Mouse (Mus musculus) lung, embryonic 15.5 days (tissue): ENCODE data around the gene Dpagt1. TPM values are rescaled to one million over a fixed set of nuclear protein-coding genes. Genes with fewer than 3 reads are reported as not detected.

Source experiments
- ATAC-seq: fragments of 200-750 bp; cut with Nextera tagmentation; 2 replicates; pipeline ENCODE4 v1.8.0; 2017; ENCODE audit warnings: moderate number of reproducible peaks, borderline replicate concordance; ENCODE audit not compliant: low FRiP score, low TSS enrichment; ENCODE audit errors: extremely low read depth
- H3K27ac ChIP-seq: fragments of 300-500 bp; sonication (generic); 2 replicates; pipeline ENCODE4 v1.5.1; 2015; ENCODE audit warnings: moderate library complexity, mild to moderate bottlenecking, inconsistent platforms
- H3K27me3 ChIP-seq: fragments of 300-500 bp; sonication (generic); 2 replicates; pipeline ENCODE4 v1.6.1; 2015; ENCODE audit warnings: inconsistent platforms
- H3K36me3 ChIP-seq: fragments of 300-500 bp; sonication (generic); 2 replicates; pipeline ENCODE4 v1.6.1; 2015; ENCODE audit warnings: inconsistent platforms
- H3K4me1 ChIP-seq: fragments of 300-500 bp; sonication (generic); 2 replicates; pipeline ENCODE4 v1.6.1; 2015; ENCODE audit warnings: inconsistent platforms
- H3K4me2 ChIP-seq: fragments of 300-500 bp; sonication (generic); 2 replicates; pipeline ENCODE4 v1.6.1; 2015; ENCODE audit warnings: inconsistent platforms, mild to moderate bottlenecking, moderate library complexity
- H3K4me3 ChIP-seq: fragments of 300-500 bp; sonication (generic); 2 replicates; pipeline ENCODE4 v1.5.1; 2015; ENCODE audit warnings: mild to moderate bottlenecking, inconsistent platforms
- H3K9ac ChIP-seq: fragments of 300-500 bp; sonication (generic); 2 replicates; pipeline ENCODE4 v1.6.1; 2015; ENCODE audit warnings: inconsistent platforms
- H3K9me3 ChIP-seq: fragments of 300-500 bp; sonication (generic); 2 replicates; pipeline ENCODE4 v1.6.1; 2016; ENCODE audit warnings: inconsistent platforms
- WGBS: fragments of 180-500 bp; shearing (Covaris S2); methylation state at CpG from one replicate; pipeline ENCODE4 v1.1.7; 2015; 5-methylcytosine and 5-hydroxymethylcytosine counted together
- polyA plus RNA-seq: library from polyadenylated mRNA; unstranded; fragments of >200 nt; fragmentation: Nextera tagmentation; extraction: Ambion mirVana; gene quantifications from 2 replicates; pipeline ENCODE4 v1.2.1, GENCODE M21; 2015

The Dpagt1 gene
- polyA plus RNA-seq, 1 experiment from 2014 or later = 36.5 TPM

- WGBS = 67% methylated on average over 2 of the region's 2 CpGs
- Histone ChIP-seq H3K27ac (no peak overlapping the region), H3K36me3 (peaks cover 5% of the 10 kb centered on the region), H3K4me2 (no peak overlapping the region), H3K27me3 (no peaks in the 10 kb centered on the region), H3K4me3 (no peak overlapping the region), H3K4me1 (peaks cover 17% of the 10 kb centered on the region), H3K9me3 (no peaks in the 10 kb centered on the region), H3K9ac (no peak overlapping the region)
- no peak for ATAC-seq
These were observed 18.6 kb upstream of the Dpagt1 start for GRCm38 (mm10) chr9:44307248-44307647.

GRCm38 (mm10) chr9:44309756-44310155 is 16.1 kb upstream of the Dpagt1 start:
- no peak for ATAC-seq
- WGBS = 58% methylated on average over 3 of the region's 3 CpGs

GRCm38 (mm10) chr9:44310750-44311135 is 15.1 kb upstream of the Dpagt1 start:
- no peaks in the 10 kb centered on the region for H3K27me3 ChIP-seq
- ATAC-seq = no peak
- WGBS = 38% methylated on average over 10 of the region's 10 CpGs
- H3K36me3 ChIP-seq = peaks cover 36% of the 10 kb centered on the region
- H3K27ac ChIP-seq = peak overlapping the region; percentile 54; the same call in 1 of the 2 replicates
- no peak overlapping the region for H3K4me3 ChIP-seq
- H3K9ac ChIP-seq = peak overlapping the region; percentile 3; the same call in 1 of the 2 replicates
- peaks cover 3% of the 10 kb centered on the region; the same call in 1 of the 2 replicates for H3K4me1 ChIP-seq
- H3K4me2 ChIP-seq = peak overlapping the region; percentile 36
- H3K9me3 ChIP-seq = no peaks in the 10 kb centered on the region

More at GRCm38 (mm10) chr9:44309756-44310155, 16.1 kb upstream of the Dpagt1 start:
- no peaks in the 10 kb centered on the region for H3K9me3 ChIP-seq
- no peak overlapping the region for H3K9ac ChIP-seq
- peaks cover 5% of the 10 kb centered on the region for H3K4me1 ChIP-seq
- no peak overlapping the region for H3K27ac ChIP-seq
- H3K27me3 ChIP-seq = no peaks in the 10 kb centered on the region
- peaks cover 26% of the 10 kb centered on the region for H3K36me3 ChIP-seq
- H3K4me2 ChIP-seq = no peak overlapping the region
- no peak overlapping the region for H3K4me3 ChIP-seq

- Histone ChIP-seq H3K4me1 (peaks cover 3% of the 10 kb centered on the region; the same call in 1 of the 2 replicates), H3K4me2 (peak overlapping the region; percentile 36), H3K9ac (peak overlapping the region; percentile 3; the same call in 1 of the 2 replicates), H3K36me3 (peaks cover 40% of the 10 kb centered on the region), H3K27me3 (no peaks in the 10 kb centered on the region), H3K27ac (peak overlapping the region; percentile 54), H3K4me3 (no peak overlapping the region; the same call in 1 of the 2 replicates), H3K9me3 (no peaks in the 10 kb centered on the region)
- ATAC-seq = peak; percentile 70; the same call in 1 of the 2 replicates
- 18% methylated on average over 27 of the region's 27 CpGs for WGBS
These were observed 14.4 kb upstream of the Dpagt1 start for GRCm38 (mm10) chr9:44311136-44312134.

DNA sequence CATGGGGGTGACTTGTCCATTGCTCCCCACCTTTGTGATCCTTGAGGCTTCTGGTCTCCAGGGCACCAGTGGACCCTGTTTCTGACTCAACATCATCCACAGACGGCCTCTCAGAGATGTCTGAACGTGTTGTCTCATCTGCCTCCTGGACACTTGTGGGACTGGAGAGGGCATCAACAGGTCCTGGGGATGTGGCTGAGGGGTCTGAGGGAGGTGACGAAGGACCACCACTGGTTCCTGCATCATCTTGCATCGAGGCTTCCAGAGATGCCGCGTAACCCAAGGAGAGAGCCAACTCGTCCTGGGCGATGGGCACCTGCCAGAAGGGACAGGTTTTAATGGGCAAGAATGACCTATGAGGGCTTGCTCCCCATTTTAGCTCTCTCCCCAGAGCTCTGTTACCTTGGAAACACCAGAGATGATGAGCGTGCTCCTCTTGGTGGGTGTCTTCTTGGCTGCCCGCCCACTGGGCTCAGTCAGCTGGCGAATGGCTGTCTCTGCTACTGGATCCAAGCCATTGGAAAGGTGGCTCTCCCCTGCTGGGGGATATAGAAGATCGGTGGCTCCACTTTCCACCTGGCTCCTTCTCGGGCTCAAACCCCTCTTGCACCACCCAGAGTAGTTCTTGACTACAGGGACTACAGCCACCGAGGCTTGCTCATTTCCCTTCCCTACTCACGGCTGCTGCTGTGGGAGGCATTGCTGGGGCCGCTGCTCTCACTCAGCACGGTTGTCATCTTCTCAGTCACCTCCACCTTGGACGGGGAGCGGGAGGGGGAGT is 12.2 kb upstream of the Dpagt1 start:
- Histone ChIP-seq H3K4me3 (no peak overlapping the region), H3K27me3 (no peaks in the 10 kb centered on the region), H3K4me2 (no peak overlapping the region), H3K9me3 (no peaks in the 10 kb centered on the region), H3K4me1 (peaks cover 17% of the 10 kb centered on the region), H3K36me3 (peaks cover 40% of the 10 kb centered on the region), H3K27ac (no peak overlapping the region), H3K9ac (no peak overlapping the region)
- no peak for ATAC-seq
- 71% methylated on average over 19 of the region's 19 CpGs for WGBS

- Histone ChIP-seq H3K4me2 (no peak overlapping the region), H3K9ac (no peak overlapping the region), H3K27ac (no peak overlapping the region), H3K36me3 (peaks cover 40% of the 10 kb centered on the region), H3K4me3 (no peak overlapping the region), H3K9me3 (no peaks in the 10 kb centered on the region), H3K4me1 (peaks cover 22% of the 10 kb centered on the region), H3K27me3 (no peaks in the 10 kb centered on the region)
- no peak for ATAC-seq
- 73% methylated on average over 4 of the region's 4 CpGs for WGBS
These were observed 11.6 kb upstream of the Dpagt1 start for GRCm38 (mm10) chr9:44314257-44314547.

- ATAC-seq = no peak
- 87% methylated on average over 18 of the region's 18 CpGs for WGBS
These were observed 10.9 kb upstream of the Dpagt1 start for GRCm38 (mm10) chr9:44314910-44315309.

DNA sequence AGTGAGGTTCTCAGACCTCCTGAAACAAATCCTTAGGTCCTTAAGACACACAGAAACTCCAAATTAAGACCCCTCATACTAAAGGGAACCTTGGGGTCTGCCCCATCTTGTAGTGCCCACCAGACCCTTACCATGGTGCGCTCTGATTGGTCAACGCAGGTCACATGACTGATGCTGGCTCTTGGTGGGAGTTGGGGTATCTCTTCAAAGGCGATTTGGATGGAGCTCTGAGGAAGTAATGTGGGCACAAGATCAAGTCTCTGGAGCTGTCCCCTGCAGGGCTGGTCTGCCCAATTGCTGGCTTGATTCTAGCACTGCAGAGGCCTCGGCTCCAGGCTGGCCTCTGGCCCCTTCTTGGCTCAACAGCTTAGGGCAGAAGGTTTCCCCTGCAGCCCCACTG is 8.4 kb upstream of the Dpagt1 start:
- Histone ChIP-seq H3K4me3 (no peak overlapping the region), H3K9me3 (no peaks in the 10 kb centered on the region)
- 69% methylated on average over 4 of the region's 4 CpGs for WGBS

More at GRCm38 (mm10) chr9:44314910-44315309, 10.9 kb upstream of the Dpagt1 start:
- Histone ChIP-seq H3K27ac (no peak overlapping the region), H3K27me3 (no peaks in the 10 kb centered on the region), H3K36me3 (peaks cover 40% of the 10 kb centered on the region), H3K4me2 (no peak overlapping the region), H3K9ac (no peak overlapping the region), H3K4me1 (peaks cover 25% of the 10 kb centered on the region), H3K9me3 (no peaks in the 10 kb centered on the region), H3K4me3 (no peak overlapping the region)

DNA sequence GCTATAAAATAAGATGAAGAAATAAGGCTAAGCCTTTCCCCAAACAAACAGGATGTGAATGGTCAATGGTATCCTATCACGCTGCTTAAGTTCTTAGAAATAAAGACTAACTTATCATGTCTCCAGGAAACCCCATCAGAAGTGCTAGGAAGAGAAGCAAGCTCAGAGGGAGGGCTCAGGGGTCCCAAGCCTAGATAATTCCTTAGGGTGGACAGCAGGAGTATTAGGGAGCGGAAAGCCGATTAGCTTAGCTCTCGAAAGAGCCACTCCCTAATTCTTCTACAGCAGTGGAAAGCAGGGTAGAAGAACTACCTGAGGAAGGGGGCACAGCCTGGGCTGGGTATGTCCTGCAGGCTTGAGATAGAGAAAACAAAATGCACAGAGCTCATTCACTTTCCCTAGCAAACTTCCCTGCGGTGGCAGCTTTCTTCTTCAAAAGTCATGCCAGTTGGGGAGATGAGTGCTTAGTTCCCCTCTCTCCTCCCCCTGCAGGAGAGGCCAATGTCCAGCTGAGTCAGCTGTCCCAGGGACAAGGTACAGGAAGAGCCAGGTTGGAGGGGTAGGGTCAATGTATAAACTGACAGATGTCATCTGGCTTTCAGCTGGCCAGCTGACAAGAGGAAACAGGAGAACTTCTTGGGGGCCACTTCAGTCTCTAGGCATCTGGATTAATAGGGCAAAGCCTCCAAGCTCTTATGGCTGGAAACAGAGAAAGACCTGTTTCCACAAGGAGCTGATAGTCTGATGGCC is 7.6 kb upstream of the Dpagt1 start:
- peak overlapping the region; percentile 85 for H3K4me2 ChIP-seq
- peak overlapping the region; percentile 77; the same call in 1 of the 2 replicates for H3K4me3 ChIP-seq
- WGBS = 62% methylated on average over 5 of the region's 5 CpGs
- peaks cover 25% of the 10 kb centered on the region for H3K4me1 ChIP-seq
- no peak overlapping the region for H3K27ac ChIP-seq
- H3K36me3 ChIP-seq = peaks cover 29% of the 10 kb centered on the region
- H3K9ac ChIP-seq = peak overlapping the region; percentile 20
- no peak for ATAC-seq
- H3K27me3 ChIP-seq = no peaks in the 10 kb centered on the region
- H3K9me3 ChIP-seq = no peaks in the 10 kb centered on the region

More for the DNA sequence above, 8.4 kb upstream of the Dpagt1 start:
- Histone ChIP-seq H3K4me2 (no peak overlapping the region), H3K4me1 (peaks cover 25% of the 10 kb centered on the region), H3K36me3 (peaks cover 37% of the 10 kb centered on the region), H3K27ac (no peak overlapping the region), H3K9ac (no peak overlapping the region), H3K27me3 (no peaks in the 10 kb centered on the region)
- ATAC-seq = no peak

- H3K9ac ChIP-seq = peak overlapping the region; percentile 74
- no peaks in the 10 kb centered on the region for H3K27me3 ChIP-seq
- H3K27ac ChIP-seq = no peak overlapping the region
- no peaks in the 10 kb centered on the region for H3K9me3 ChIP-seq
- peak overlapping the region; percentile 85 for H3K4me2 ChIP-seq
- WGBS = 31% methylated on average over 3 of the region's 3 CpGs
- H3K36me3 ChIP-seq = peaks cover 24% of the 10 kb centered on the region
- ATAC-seq = no peak
- H3K4me1 ChIP-seq = peaks cover 25% of the 10 kb centered on the region
- peak overlapping the region; percentile 77 for H3K4me3 ChIP-seq
These were observed 7.1 kb upstream of the Dpagt1 start for GRCm38 (mm10) chr9:44318826-44319095.

DNA sequence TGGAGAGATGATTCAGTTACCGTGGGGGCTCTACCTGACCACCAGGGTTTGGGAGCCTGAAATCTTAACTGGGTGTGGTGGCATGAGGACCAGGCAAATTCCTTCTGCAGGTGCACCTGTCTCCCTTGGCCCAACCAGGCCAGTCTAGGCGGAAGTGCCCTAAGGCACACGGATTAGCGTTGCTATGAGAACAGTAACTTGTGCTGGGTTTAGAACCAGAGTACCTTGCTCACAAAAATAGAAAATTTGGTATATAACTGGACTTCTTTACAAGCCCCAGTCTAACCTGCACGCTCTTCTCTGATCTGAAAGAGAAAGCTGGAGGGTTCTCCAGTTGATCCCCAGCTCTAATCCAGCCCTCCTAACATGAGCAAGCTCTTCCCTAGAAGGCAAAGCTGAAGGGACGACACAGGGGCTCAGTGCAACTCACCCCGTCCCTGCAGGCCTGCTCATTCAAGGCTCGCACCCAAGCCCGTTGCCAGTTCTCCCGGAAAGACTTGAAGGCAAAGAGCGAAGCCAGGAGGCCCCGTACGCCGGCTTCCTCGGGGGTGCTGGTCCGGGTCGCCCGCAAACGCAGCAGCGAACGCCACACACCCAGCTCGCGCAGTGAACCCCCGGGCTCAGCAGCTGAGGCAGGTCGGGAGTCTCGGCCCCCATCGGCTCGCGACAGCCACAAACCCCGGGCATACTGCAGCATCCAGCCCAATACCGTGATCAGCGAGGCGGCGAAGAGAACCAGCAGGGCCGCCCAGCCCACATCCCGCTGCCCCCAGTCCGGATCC is 6.5 kb upstream of the Dpagt1 start:
- H3K4me3 ChIP-seq = peak overlapping the region; percentile 77
- peak overlapping the region; percentile 74 for H3K9ac ChIP-seq
- peaks cover 19% of the 10 kb centered on the region for H3K36me3 ChIP-seq
- H3K4me2 ChIP-seq = peak overlapping the region; percentile 85
- no peaks in the 10 kb centered on the region for H3K27me3 ChIP-seq
- ATAC-seq = 0 out of 2 replicates have a peak, but pooled peaks have one; percentile 5
- H3K9me3 ChIP-seq = no peaks in the 10 kb centered on the region
- peaks cover 25% of the 10 kb centered on the region for H3K4me1 ChIP-seq
- peak overlapping the region; percentile 56 for H3K27ac ChIP-seq
- WGBS = 2% methylated on average over 37 of the region's 37 CpGs
